Mouse (Mus musculus) liver, embryonic 14.5 days (tissue): Measurements from ENCODE around the gene Rims3.

Experiments used
- CTCF ChIP-seq: IDR thresholded peaks from 2 replicates; pipeline ENCODE4 v1.5.1; 2016; ENCODE audit warnings: antibody characterized with exemption, low read depth, control low read depth
- EP300 ChIP-seq: IDR thresholded peaks from 2 replicates; pipeline ENCODE4 v1.6.1; 2016; ENCODE audit warnings: antibody characterized with exemption, low read depth

- no peak for TF ChIP-seq CTCF
- TF ChIP-seq EP300: no peak
These were observed 34.3 kb downstream of the Rims3 start for GRCm38 (mm10) chr4:120888884-120889283.
